Mouse (Mus musculus): Measurements from ENCODE around the gene Brd3.

The Brd3 gene

GRCm38 (mm10) chr2:27401544-27401943, 105.9 kb downstream of the Brd3 start:
- no peak for DNase-seq (ENCODE audit: low read depth, low spot score)

GRCm38 (mm10) chr2:27400083-27400482, 107.4 kb downstream of the Brd3 start:
- DNase-seq (ENCODE audit: low read depth, low spot score): no peak

GRCm38 (mm10) chr2:27396656-27397440, 110.6 kb downstream of the Brd3 start:
- no peak for DNase-seq (ENCODE audit: low read depth, low spot score)
